ENCODE assay signal across 11 mouse cellular contexts in the genomic region with DNA sequence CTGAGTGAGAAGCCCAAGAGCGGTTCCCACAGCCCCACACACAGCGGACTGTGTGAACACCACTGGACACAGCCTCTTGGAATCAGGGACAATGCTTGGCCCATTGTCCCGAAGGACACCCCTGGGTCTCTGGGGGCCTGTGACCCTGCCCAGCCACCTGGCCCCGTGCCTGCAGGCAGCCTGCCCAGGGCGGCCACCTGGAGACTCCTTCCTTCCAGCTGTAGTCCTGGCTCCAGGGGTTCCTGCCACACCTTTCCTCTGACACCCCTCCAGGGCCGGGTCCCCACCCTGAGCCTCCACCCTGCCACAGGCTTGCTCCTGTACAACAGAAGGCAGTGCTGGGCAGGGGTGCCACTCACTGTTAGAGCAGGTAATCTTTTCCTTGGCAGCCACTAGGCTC. TPM values are rescaled to one million over a fixed set of nuclear protein-coding genes. Genes with fewer than 3 reads are reported as not detected.
A peak's percentile ranks its signal among the peaks of the same experiment; 100 is the strongest.
DNase-seq lines count a peak whose midpoint lies in the region.
"Had no signal": no experiment of that assay in that cellular context is flagged by ENCODE, and none has a peak within 500 bp of the region (broad histone marks: within the 10 kb centered on the region; RNA-seq: fewer than 3 reads in every experiment).

No protein-coding gene starts in this region.

- intact Hi-C loops in heart, postnatal 10 days (cut with DNase I) = no loop called here

- peak; percentile 60 for DNase-seq in gastrocnemius, adult 18-20 months (ENCODE audit: low spot score)
- no peak for DNase-seq in gastrocnemius, postnatal 4 days (ENCODE audit: low spot score in 2 of 2)
- peak; percentile 63 for DNase-seq in testis, postnatal 10 days (ENCODE audit: low spot score)
- no peak for DNase-seq in testis, postnatal 14 days (ENCODE audit: low spot score)
- peak; percentile 69 to 76 for DNase-seq in heart, postnatal 10 days
- DNase-seq in lung, postnatal 36 days = peak; percentile 47
- no peak for DNase-seq in embryo, embryonic 10.5 days (ENCODE audit: low spot score)
- no peak for DNase-seq in ovary, postnatal 10 days (ENCODE audit: low spot score)
- DNase-seq: right cerebral cortex, adult 18-20 months; thymus, postnatal 25 days had no signal

RNA-seq across cellular contexts. Expression of gene Fam92b, which starts 11.2 kb away (rescaled TPM):
- not detected for total RNA-seq in gastrocnemius, adult 18-20 months (2021)
- total RNA-seq in gastrocnemius, postnatal 4 days (2021) = not detected
- total RNA-seq in heart, postnatal 10 days (2021) = not detected
- total RNA-seq: common myeloid progenitor, adult 5-6 weeks had no signal

RNA-seq across cellular contexts. Expression of gene Gse1, which starts 39.7 kb away (rescaled TPM):
- 10 to 100 TPM; 28.9 to 32.6 TPM for total RNA-seq in gastrocnemius, adult 18-20 months (2021)
- 10 to 100 TPM; 45.9 to 48.7 TPM for total RNA-seq in gastrocnemius, postnatal 4 days (2021)
- 10 to 100 TPM; 32.6 to 34.6 TPM for total RNA-seq in heart, postnatal 10 days (2021)

Comparison
In these comparisons a context has a peak if more than half of its experiments do, and no peak if none do; other contexts are left out.
1. DNase-seq: peak in gastrocnemius, adult 18-20 months (single experiment), testis, postnatal 10 days (single experiment), heart, postnatal 10 days (2 of 2) and lung, postnatal 36 days (single experiment); none in gastrocnemius, postnatal 4 days (0 of 2), testis, postnatal 14 days (single experiment), embryo, embryonic 10.5 days (single experiment) and ovary, postnatal 10 days (single experiment).